Mouse (Mus musculus): ENCODE data around the gene Cnpy4.
"Not testable (repeated sequence)": the region's sequence is repeated elsewhere in the genome, so short reads cannot be mapped to it uniquely, and the experiment has no call there.

Gene Cnpy4

GRCm38 (mm10) chr5:138202086-138202485, 14.8 kb downstream of the Cnpy4 start:
- DNase-seq (ENCODE audit: low spot score), result no peak

- DNase-seq (ENCODE audit: low spot score), result no peak
Observed at GRCm38 (mm10) chr5:138207253-138207652, 20.0 kb downstream of the Cnpy4 start.

- DNase-seq (ENCODE audit: low spot score), result no peak
Observed at GRCm38 (mm10) chr5:138207873-138208272, 20.6 kb downstream of the Cnpy4 start.

DNA sequence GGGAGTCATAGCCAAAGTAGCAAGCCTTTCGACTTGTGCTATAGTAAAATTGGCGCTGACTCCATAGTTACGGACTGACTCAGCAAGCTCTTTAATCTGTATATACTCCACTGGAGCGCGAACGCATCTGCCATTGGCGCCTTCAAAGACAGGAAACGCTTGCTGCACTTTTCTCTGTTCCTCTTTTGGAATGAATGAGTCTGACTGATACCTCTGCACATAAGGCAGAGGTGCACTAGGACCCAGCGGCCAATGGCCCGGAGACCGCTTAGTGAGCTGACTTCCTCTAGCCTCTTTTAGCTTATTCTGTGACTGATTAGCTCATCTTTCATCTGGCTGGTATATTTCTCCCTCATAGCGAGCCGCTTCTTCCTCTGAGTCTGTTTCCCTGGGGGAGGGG, 29.3 kb downstream of the Cnpy4 start:
- DNase-seq (ENCODE audit: low spot score), result not testable (repeated sequence)

- DNase-seq (ENCODE audit: low spot score), result no peak
Observed at GRCm38 (mm10) chr5:138219864-138220263, 32.6 kb downstream of the Cnpy4 start.

DNA sequence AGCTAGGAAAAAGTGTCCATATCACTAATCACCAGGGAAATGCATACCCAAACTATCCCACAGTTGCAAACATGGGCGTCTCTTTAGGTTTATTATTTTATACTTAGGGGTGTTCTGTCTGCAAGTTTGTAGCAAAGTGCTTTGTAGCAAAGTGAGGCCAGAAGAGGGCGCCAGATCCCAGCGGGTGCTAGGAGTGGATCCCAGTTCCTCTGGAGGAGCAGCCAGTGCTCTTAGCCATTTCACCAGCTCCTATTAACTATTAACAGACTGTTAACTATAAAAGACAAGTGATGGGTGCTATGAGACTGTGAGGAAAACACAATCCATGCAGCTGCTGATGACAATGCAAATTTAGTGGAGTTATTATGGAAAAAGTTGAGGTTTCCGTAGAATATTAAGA, 34.8 kb downstream of the Cnpy4 start:
- DNase-seq (ENCODE audit: low spot score), result peak; percentile 45

- no peak for DNase-seq (ENCODE audit: low spot score)
Observed at GRCm38 (mm10) chr5:138223287-138223686, 36.0 kb downstream of the Cnpy4 start.

DNA sequence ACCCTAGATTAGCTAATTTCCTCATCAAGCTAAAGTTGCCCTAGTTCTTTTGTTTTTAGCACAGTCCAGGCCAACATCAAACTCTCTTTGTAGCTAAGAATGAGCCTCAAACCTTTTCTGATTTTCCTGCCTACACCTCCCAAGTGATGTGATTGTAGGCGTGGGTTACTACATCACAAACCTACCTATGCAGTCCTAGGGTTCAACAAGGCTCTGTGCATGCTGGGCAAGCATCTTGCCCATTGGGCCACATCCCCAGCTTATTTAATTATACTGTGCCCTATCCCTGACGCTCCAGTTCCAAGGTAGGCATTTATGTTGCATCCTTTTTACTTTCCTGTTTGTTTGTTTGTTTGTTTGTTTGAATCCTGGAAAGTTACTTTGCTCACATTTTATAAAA, 38.4 kb downstream of the Cnpy4 start, which contains the start of gene Nxpe5:
Gene Nxpe5, plus strand, starts transcription at position 199 of the 400 bp plus-strand sequence.
- no peak for DNase-seq (ENCODE audit: low spot score)

DNA sequence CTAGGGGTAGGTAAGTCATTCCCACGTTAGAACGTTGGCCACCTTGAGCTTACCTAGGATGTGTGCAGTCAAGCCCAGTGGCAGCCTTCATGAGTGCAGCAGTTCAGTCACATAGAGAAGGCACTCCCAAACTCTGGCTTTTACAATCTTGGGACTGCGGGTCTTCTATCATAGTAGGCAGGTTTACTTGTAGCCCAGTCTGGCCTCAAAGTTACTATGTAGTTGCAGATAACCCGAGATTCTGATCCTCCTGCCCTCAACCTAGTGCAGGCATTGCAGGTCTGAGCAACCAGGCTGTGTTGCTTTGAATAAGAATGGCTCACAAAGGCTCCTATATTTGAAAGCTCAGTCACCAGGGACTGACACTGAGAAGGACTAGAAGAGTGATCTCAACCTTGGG, 39.2 kb downstream of the Cnpy4 start:
- no peak for DNase-seq (ENCODE audit: low spot score)

GRCm38 (mm10) chr5:138227367-138227766, 40.1 kb downstream of the Cnpy4 start:
- DNase-seq (ENCODE audit: low spot score), result no peak

- no peak for DNase-seq (ENCODE audit: low spot score)
Observed at GRCm38 (mm10) chr5:138228026-138228425, 40.7 kb downstream of the Cnpy4 start.

DNA sequence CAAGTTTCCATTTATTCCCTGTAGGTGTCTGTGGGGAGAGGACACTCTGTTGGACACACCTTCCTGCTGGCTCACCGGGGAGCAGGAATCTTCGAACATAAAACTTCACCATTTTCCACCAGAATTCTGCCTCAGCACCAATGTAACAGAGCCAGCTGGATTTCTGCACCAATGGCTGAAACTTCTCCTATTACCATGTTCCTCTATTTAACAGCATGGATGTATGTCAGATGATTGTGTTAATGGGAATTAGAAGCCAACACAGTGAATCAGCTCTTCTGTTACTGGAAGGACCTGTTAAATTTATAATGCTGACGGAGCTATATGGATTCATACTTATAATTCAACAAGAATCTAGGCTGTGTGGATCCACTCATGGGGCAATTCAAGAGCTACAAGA, 42.2 kb downstream of the Cnpy4 start:
- no peak for DNase-seq (ENCODE audit: low spot score)

DNA sequence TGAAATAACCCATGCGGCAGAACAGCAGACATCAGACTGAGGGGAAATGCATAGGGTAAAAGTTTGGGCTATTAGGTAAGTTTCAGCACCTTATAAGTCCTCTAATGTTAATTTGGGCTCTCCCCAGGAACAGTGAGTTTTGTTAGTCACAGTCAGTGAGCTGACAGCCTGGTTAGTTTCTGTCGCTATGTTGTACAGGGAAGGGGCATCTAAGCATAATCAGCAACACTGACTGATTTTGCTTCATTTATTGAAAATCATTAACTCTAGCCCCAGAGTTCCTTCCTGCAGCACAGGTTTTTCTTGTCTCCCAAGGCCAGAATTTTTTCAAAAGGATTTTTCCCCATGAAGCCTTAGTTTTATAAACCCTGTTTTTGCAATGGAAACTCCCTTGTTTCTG, 46.5 kb downstream of the Cnpy4 start:
- DNase-seq (ENCODE audit: low spot score), result no peak

DNA sequence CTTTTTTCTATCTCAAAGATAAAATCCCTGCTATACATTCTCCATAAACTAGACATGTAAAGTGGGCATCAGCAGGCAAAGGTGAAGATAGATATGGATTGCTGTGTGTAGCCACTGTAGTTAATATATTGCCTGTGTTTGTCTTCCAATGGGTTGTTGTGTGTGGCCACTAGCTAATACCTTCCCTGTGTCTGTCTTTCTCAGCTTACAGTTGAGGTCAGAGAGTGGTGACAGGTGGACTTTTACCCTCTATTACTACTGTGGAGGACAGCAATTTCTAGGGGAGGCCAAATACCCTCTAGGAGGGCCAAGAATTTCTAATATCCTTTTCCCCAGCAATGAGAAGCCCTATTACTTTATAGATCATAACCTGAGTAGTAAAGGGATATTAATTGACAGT, 46.9 kb downstream of the Cnpy4 start:
- DNase-seq (ENCODE audit: low spot score), result no peak

GRCm38 (mm10) chr5:138241511-138241910, 54.2 kb downstream of the Cnpy4 start:
- DNase-seq (ENCODE audit: low spot score), result no peak
